Mouse (Mus musculus): Measurements from ENCODE around the gene Gm40193. TPM values are rescaled to one million over a fixed set of nuclear protein-coding genes. Genes with fewer than 3 reads are reported as not detected.
A peak's percentile ranks its signal among the peaks of the same experiment; 100 is the strongest.

Gm40193 gene
- polyA plus RNA-seq, 1 experiment from 2014 or later = not detected

- no peaks in the 10 kb centered on the region for H3K9me3 ChIP-seq (replicated peaks)
Observed at GRCm38 (mm10) chr11:70518436-70518835, 14.3 kb downstream of the Gm40193 start.

GRCm38 (mm10) chr11:70516352-70516751 is 16.4 kb downstream of the Gm40193 start:
- Histone ChIP-seq H3K27me3 (peaks cover 15% of the 10 kb centered on the region), H3K36me3 (no peaks in the 10 kb centered on the region), H3K27ac (no peak overlapping the region), H3K9ac (no peak overlapping the region), H3K4me2 (no peak overlapping the region), H3K9me3 (replicated peaks) (no peaks in the 10 kb centered on the region), H3K4me1 (replicated peaks) (peaks cover 33% of the 10 kb centered on the region), H3K4me3 (replicated peaks) (no peak overlapping the region)
- WGBS (ENCODE audit: insufficient replicate concordance) = 19% methylated on average over 2 of the region's 2 CpGs
- no peak for ATAC-seq (ENCODE audit: low read depth)
- DNase-seq = peak; percentile 20

More at GRCm38 (mm10) chr11:70518436-70518835, 14.3 kb downstream of the Gm40193 start:
- Histone ChIP-seq H3K36me3 (no peaks in the 10 kb centered on the region), H3K9ac (no peak overlapping the region), H3K4me2 (peak overlapping the region; percentile 57; the same call in 1 of the 2 replicates), H3K27ac (peak overlapping the region; percentile 40; the same call in 1 of the 2 replicates), H3K4me1 (replicated peaks) (peaks cover 33% of the 10 kb centered on the region), H3K4me3 (replicated peaks) (no peak overlapping the region), H3K27me3 (peaks cover 15% of the 10 kb centered on the region)
- ATAC-seq (ENCODE audit: low read depth) (no peak), DNase-seq (no peak)
- 31% methylated on average over 1 of the region's 1 CpGs for WGBS (ENCODE audit: insufficient replicate concordance)

GRCm38 (mm10) chr11:70514288-70514687 is 18.5 kb downstream of the Gm40193 start, which contains the start of gene Vmo1:
Gene Vmo1, minus strand, starts transcription at chr11:70514616.
- Histone ChIP-seq H3K27me3 (peaks cover 16% of the 10 kb centered on the region), H3K9me3 (replicated peaks) (no peaks in the 10 kb centered on the region), H3K27ac (no peak within 1 kb of the TSS), H3K4me3 (replicated peaks) (no peak within 1 kb of the TSS), H3K36me3 (no peaks in the 10 kb centered on the region), H3K4me1 (replicated peaks) (peaks cover 26% of the 10 kb centered on the region), H3K4me2 (no peak within 1 kb of the TSS), H3K9ac (no peak within 1 kb of the TSS)
- no peak for DNase-seq
- WGBS (ENCODE audit: insufficient replicate concordance) = 69% methylated on average over 7 of the region's 7 CpGs
- no peak for ATAC-seq (ENCODE audit: low read depth)

DNA sequence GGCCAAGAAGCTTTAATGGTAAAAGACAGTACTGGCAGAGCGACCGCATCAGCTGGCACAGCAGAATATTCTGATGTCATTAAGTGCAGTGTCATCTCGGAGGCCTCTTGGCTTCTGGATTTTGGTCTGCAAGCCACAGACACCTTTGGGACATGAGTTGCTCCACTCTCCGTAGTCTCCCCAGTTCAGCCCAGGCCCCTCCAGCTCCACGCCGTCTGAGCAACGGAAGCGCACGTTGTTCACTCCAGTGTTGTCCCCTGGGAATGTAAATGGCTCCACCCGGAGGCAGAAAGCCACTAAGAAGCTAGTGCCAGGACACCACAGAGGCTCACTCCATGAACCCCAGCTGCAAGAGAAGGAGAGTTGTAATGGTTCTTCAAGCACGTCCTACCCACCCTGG is 19.2 kb downstream of the Gm40193 start:
- Histone ChIP-seq H3K36me3 (no peaks in the 10 kb centered on the region), H3K4me2 (no peak overlapping the region), H3K9ac (no peak overlapping the region), H3K4me1 (replicated peaks) (peaks cover 18% of the 10 kb centered on the region), H3K27me3 (peaks cover 22% of the 10 kb centered on the region), H3K27ac (no peak overlapping the region), H3K9me3 (replicated peaks) (no peaks in the 10 kb centered on the region), H3K4me3 (replicated peaks) (no peak overlapping the region)
- ATAC-seq (ENCODE audit: low read depth) (no peak), DNase-seq (no peak)
- WGBS (ENCODE audit: insufficient replicate concordance) = 62% methylated on average over 11 of the region's 11 CpGs

- Histone ChIP-seq H3K9me3 (replicated peaks) (no peaks in the 10 kb centered on the region), H3K27me3 (peaks cover 24% of the 10 kb centered on the region), H3K4me3 (replicated peaks) (no peak overlapping the region), H3K4me1 (replicated peaks) (peaks cover 12% of the 10 kb centered on the region), H3K27ac (no peak overlapping the region), H3K4me2 (no peak overlapping the region), H3K36me3 (no peaks in the 10 kb centered on the region), H3K9ac (no peak overlapping the region)
- DNase-seq (no peak), ATAC-seq (ENCODE audit: low read depth) (no peak)
- 52% methylated on average over 7 of the region's 7 CpGs for WGBS (ENCODE audit: insufficient replicate concordance)
Observed at GRCm38 (mm10) chr11:70512709-70513342, 19.9 kb downstream of the Gm40193 start.

- H3K36me3 ChIP-seq = no peaks in the 10 kb centered on the region
- 68% methylated on average over 7 of the region's 7 CpGs for WGBS (ENCODE audit: insufficient replicate concordance)
- H3K4me2 ChIP-seq = no peak overlapping the region
- DNase-seq = no peak
- no peaks in the 10 kb centered on the region for H3K9me3 ChIP-seq (replicated peaks)
- no peak overlapping the region for H3K4me3 ChIP-seq (replicated peaks)
- no peak for ATAC-seq (ENCODE audit: low read depth)
- 0 out of 2 replicates have a peak, but pooled peaks cover 8% of the 10 kb centered on the region for H3K4me1 ChIP-seq (replicated peaks)
- no peak overlapping the region for H3K27ac ChIP-seq
- no peak overlapping the region for H3K9ac ChIP-seq
- peaks cover 30% of the 10 kb centered on the region for H3K27me3 ChIP-seq
Observed at GRCm38 (mm10) chr11:70511825-70512224, 20.9 kb downstream of the Gm40193 start.

GRCm38 (mm10) chr11:70511242-70511641 is 21.5 kb downstream of the Gm40193 start:
- Histone ChIP-seq H3K9me3 (replicated peaks) (no peaks in the 10 kb centered on the region), H3K27me3 (peaks cover 30% of the 10 kb centered on the region), H3K27ac (no peak overlapping the region), H3K4me2 (no peak overlapping the region), H3K4me1 (replicated peaks) (0 out of 2 replicates have a peak, but pooled peaks cover 6% of the 10 kb centered on the region), H3K4me3 (replicated peaks) (no peak overlapping the region), H3K9ac (no peak overlapping the region), H3K36me3 (no peaks in the 10 kb centered on the region)
- 49% methylated on average over 2 of the region's 2 CpGs for WGBS (ENCODE audit: insufficient replicate concordance)
- ATAC-seq (ENCODE audit: low read depth) (no peak), DNase-seq (no peak)

DNA sequence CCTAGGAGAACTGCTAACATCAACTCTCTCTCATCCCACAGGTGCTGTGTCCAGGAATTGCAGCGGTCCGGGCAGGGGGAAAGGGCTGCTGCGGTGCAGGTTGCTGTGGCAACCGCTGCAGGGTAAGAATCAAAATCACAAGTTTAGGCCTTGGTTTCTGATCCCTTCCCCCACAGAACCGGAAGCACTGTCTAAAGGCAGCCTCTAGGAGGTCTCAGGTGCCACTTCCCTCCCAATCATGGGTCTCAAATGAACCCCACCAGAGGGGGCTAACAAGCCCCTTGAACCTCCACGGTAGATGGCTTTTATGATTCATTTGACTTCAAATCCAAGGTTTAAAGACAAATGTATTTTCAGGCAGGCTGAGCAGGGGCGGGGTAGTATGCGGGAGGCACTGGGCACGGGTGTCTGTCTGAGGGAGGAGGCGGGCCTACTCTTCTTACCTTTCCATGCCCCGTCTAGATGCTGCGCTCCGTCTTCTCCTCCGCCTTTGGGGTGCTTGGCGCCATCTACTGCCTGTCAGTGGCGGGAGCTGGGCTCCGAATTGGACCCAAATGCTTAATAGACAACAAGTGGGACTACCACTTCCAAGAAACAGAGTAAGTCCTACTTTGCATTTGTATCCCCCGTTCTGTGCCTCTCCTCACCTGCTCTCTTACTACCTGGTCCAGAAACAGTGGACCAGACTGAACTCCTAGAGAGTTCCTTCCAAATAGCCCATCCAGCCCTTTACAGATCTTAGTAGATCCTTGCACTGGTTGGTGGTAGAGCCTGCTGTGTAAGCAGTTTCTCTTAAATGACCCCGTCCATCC is 22.8 kb downstream of the Gm40193 start:
- WGBS (ENCODE audit: insufficient replicate concordance) = 14% methylated on average over 19 of the region's 19 CpGs
- Histone ChIP-seq H3K36me3 (no peaks in the 10 kb centered on the region), H3K27ac (no peak overlapping the region), H3K4me1 (replicated peaks) (peaks cover 16% of the 10 kb centered on the region), H3K9ac (no peak overlapping the region), H3K9me3 (replicated peaks) (no peaks in the 10 kb centered on the region), H3K4me3 (replicated peaks) (no peak overlapping the region), H3K27me3 (peaks cover 30% of the 10 kb centered on the region), H3K4me2 (no peak overlapping the region; the same call in 1 of the 2 replicates)
- ATAC-seq (ENCODE audit: low read depth) (no peak), DNase-seq (no peak)

GRCm38 (mm10) chr11:70506962-70507515 is 25.7 kb downstream of the Gm40193 start:
- Histone ChIP-seq H3K9me3 (replicated peaks) (no peaks in the 10 kb centered on the region), H3K4me1 (replicated peaks) (peaks cover 20% of the 10 kb centered on the region), H3K27ac (no peak overlapping the region), H3K9ac (no peak overlapping the region), H3K4me3 (replicated peaks) (no peak overlapping the region), H3K4me2 (no peak overlapping the region), H3K27me3 (peaks cover 30% of the 10 kb centered on the region), H3K36me3 (no peaks in the 10 kb centered on the region)
- 55% methylated on average over 7 of the region's 7 CpGs for WGBS (ENCODE audit: insufficient replicate concordance)
- ATAC-seq (ENCODE audit: low read depth) = no peak
- DNase-seq = no peak

DNA sequence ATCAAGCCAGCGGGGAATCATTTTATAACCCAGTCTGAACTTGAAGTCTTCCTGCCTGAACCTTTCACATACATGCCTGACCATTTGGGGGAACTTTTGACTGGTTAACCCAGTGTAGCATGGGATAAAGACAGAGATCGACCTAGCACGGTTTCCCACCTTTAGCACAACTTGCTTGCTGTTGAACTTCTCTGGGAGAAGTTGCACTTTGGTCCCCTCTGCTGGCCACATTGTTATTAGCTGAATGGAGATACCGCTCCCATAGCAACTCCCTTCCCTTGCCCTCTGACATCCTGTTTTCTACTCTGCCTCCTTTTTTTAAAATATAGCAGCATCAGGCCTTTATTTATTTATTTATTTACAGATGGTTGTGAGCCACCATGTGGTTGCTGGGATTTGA is 26.4 kb downstream of the Gm40193 start:
- H3K4me2 ChIP-seq = no peak overlapping the region
- no peaks in the 10 kb centered on the region for H3K36me3 ChIP-seq
- peaks cover 30% of the 10 kb centered on the region for H3K27me3 ChIP-seq
- H3K9ac ChIP-seq = no peak overlapping the region
- ATAC-seq (ENCODE audit: low read depth) (no peak), DNase-seq (peak; percentile 40)
- H3K4me3 ChIP-seq (replicated peaks) = no peak overlapping the region
- no peak overlapping the region for H3K27ac ChIP-seq
- no peaks in the 10 kb centered on the region for H3K9me3 ChIP-seq (replicated peaks)
- peaks cover 20% of the 10 kb centered on the region for H3K4me1 ChIP-seq (replicated peaks)
- WGBS (ENCODE audit: insufficient replicate concordance) = 19% methylated on average over 4 of the region's 4 CpGs

DNA sequence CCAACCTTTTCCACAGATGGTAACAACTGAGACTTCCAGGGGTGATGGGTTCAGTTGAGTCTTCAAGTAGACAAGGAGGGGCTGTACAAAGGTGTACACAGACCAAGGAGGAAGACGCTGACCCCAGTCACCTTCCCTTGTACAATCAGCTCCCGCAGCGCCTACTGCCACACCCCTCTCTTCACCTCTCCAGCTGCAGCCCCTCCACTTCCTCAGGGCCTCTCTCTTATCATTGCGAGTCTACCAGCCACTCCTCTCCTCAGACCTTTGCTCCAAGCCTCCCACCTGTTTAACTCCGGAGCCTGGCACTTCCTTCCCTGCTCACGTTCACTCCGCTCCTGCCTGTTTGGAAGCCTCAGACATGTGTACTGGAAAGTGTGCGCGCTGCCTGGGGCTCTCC is 27.8 kb downstream of the Gm40193 start, which contains the start of gene Tm4sf5:
Gene Tm4sf5 (plus strand): TSS at position 275 of the 400 bp plus-strand sequence.
- Histone ChIP-seq H3K9me3 (replicated peaks) (no peaks in the 10 kb centered on the region), H3K4me3 (replicated peaks) (no peak within 1 kb of the TSS), H3K4me2 (0 out of 2 replicates have a peak within 1 kb of the TSS, but pooled peaks have one; percentile 8), H3K4me1 (replicated peaks) (peaks cover 16% of the 10 kb centered on the region), H3K9ac (no peak within 1 kb of the TSS), H3K27ac (no peak within 1 kb of the TSS), H3K27me3 (peaks cover 21% of the 10 kb centered on the region), H3K36me3 (no peaks in the 10 kb centered on the region)
- WGBS (ENCODE audit: insufficient replicate concordance) = 24% methylated on average over 9 of the region's 9 CpGs
- DNase-seq (no peak), ATAC-seq (ENCODE audit: low read depth) (peak; percentile 43; the same call in 1 of the 2 replicates)

Measured in liver, embryonic 13.5 days (tissue).